Mouse (Mus musculus): ENCODE results near the gene Stac2.

The Stac2 gene

DNA sequence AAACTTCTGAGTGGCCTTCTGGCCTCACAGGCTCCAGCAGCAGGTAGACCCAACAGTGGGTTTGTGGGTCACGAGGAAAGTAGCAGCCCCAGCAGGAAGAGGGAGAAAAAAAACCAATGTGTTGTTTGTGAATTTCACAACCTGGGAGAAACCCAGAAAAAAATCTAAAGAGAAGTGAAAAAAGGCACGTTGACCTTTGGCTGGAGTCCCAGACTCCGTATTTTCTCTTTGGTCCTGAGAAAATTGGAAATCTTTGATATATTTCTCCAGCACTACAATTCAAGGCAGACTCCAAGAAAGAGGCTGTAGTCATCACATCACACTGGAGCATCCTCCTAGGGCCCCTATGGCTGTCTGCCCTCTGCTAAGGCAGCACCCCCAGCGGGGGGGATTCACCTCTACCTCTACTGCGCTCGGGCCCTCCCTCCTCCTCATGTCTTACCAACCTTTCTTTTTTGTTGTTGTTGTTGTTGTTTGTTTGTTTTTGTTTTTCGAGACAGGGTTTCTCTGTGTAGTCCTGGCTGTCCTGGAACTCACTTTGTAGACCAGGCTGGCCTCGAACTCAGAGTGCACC lies 55.8 kb downstream of the Stac2 start:
- DNase-seq: no peak

DNA sequence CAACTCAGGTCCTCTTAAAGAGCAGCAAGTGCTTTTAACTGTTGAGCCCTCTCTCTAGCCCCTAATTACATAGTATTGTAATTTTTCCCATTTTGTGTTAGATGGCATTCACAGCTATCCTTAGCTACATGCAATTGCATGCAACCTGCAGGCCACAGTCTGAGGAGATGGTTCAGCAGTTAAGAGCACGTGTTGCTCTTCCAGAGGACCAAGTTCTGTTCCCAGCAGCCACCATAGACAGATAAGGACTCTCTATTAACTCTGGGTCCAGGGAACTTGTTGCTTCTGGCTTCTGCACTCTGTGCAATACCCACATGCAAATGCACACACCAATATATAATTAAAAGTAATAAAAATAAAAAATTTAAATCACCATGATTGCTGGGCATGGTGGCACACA lies 56.6 kb downstream of the Stac2 start:
- DNase-seq: no peak

DNA sequence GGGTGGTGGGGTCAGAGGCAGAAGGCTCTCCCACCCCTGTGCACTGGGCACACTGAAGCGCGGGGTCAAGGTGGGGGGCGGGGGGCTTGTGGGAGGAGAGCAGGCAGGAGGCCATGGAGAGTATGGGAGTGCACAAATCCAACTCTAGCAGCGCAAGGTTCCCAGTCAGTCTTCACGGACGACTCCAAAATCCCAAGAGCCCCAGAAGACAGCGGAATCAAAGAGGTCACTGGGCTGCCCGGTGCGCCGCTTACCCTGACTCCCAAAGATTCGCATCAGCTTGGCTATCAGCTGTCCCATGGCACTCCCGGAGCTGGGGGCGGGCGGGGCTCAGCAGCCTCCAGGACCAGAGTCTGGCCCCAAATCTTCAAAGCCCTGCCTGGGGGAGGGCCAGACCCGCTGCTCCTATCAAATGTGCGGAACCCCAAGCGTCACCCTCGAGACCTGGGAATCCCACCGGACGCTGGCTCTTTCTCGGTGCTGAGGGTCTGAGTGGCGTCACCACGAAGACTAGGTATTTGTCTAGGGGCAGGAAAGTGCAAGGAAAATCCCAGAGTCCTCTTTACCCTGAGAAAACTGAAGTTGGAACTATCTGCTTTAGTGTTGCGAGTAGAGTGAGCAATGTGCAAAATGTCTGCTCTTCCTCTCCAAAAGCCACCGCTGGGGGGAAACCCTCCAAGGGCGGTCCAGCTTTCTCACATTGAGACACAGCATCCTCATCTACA lies 57.5 kb downstream of the Stac2 start, which contains the start of gene Arl5c:
Arl5c (minus strand) TSS at position 618 of the 725 bp plus-strand sequence.
- DNase-seq: peak; percentile 47 to 50

DNA sequence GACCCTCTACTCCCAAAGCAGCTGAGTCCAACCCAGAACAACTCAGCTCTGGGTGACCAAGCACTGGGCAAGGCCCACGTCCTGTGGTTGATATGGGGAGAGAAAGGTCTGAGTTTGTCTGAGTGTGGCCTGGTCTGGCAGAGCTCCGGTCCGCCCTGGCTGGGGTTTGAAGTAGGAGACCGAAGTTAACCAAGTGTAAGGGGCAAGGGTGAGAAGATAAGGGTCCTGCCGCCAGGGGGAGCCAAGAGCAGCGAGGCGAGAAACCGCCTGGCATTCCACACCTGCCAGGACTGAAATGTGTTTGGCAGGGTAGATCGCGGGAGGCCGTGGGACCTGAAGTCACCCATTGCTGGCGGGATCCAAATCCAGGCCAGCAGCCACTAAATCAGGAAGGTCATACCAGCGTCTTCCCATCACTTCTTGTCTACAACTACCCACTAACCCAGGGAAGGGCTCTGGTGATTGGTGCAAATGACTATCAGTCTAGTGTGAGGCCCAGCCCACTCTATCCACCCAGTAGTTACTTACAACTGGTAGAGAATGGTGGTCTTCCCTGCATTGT lies 58.6 kb downstream of the Stac2 start:
- DNase-seq: peak; percentile 85 to 87

DNA sequence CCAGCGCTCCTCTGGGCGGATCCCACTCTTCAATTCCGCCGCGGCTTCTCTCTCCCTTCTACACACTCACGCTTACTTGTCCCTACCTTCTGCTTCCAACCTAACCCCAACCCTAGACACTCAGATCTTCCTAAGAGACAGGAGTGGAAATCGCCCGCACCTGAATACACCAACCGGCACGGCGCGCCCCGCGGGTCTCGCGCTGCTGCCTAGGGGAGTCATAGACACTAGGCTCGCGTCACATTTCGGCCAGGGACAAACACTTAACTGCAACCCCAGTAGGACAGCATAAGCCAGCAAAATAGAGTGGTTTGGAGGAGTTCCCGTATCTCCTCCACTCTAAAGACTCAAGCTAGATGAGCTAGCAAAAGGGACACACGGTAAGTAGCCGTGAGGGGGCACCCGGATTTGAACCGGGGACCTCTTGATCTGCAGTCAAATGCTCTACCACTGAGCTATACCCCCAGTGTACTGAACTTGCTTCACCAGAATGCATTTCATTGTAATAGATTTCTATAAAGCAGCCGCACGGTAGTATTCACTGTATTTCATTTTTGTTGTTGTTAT lies 64.6 kb downstream of the Stac2 start:
- peak; percentile 92 to 93 for DNase-seq

DNA sequence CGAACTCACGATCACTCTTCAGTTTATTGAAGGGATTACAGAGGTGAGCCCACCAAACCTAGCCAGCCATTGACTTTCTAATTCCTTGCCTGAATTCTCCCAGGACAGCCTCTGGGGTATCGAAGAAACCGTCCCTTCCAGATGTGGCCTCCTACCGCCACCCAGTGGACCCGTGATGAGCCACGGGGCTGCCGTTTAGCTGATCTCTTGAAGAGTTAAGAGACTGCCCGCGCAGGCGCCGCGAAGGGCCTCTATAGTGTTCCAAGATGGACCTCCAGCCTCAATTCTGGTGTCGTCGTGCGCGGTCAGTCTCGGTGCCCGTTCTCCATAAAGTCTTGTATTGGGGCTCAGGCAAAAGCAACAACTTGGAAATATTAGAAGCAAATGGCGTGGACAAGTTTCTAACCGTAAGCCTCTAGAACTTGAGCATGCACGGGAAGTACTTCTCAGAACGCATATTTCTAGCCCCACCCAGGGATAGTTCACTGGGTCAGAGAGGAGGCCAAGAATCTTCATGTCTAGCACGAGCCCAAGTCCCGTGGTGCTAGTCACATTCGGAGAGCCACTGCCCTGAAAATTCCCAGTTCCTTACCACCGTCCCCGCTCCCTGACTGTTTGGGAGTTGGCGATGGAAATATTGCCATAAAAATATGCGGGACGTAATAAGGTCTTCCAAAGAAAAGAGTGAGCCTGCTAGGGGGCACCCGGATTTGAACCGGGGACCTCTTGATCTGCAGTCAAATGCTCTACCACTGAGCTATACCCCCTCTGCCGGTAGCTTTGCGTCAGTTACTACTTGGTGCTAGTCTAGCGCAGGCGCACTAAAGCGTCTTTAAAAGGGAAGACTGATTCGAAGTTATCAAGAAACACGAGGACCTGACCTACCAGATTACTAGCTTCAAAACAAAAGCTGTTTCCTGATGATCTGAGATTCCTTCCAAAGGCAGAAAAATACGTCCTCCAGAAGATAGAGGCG lies 65.4 kb downstream of the Stac2 start:
- peak; percentile 95 to 97 for DNase-seq

DNA sequence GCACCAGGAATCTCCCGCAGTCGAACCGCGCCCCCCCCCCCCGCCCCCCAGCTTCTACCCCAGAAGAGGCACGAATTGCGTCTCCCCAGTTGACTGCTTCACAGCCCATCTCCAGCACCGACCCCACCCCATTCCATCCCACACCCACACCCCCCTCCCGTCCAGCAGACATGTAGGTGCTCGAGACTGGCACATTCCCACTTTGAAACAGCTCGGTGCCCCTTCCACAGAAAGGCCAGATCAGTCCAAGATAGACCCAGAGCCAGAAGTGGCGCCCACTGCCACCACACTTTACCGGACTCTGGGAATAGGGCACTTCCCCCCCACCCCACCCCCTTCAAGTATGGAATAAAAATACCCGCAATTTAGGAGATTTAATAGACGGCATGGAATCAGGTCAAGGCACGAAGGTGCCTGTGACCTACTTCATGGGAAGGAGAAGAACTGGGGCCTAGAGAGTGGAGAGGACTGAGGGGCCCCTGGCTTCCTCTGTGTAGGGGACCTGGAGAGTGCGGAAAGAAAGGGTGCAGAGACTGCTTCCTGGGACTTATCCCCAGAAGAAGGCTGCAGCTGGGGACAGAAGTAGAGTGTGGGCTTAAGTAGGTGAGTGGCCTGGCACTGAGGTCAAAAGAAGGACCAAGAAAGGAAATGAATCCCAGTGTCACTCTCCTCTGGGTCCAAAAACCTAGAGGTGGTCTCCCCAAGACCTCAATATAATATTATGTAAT lies 66.4 kb downstream of the Stac2 start:
- DNase-seq: no peak
